Mouse (Mus musculus) kidney, postnatal 0 days (tissue): ENCODE measurements at regions not wholly inside any gene's neighbourhood (a gene's known extent, or its start where the extent isn't known, plus 50 kb on each side); places are given as distances from the start of the nearest gene placed in this dataset.
A peak's percentile ranks its signal among the peaks of the same experiment; 100 is the strongest.
"Not testable (repeated sequence)": the region's sequence is repeated elsewhere in the genome, so short reads cannot be mapped to it uniquely, and the experiment has no call there.

Experiments
- ATAC-seq: fragments of 200-750 bp; cut with Nextera tagmentation; replicated peaks from 2 replicates; pipeline ENCODE4 v1.8.0; 2017; ENCODE audit warnings: low read depth, moderate number of reproducible peaks, moderate TSS enrichment, moderate library complexity; ENCODE audit not compliant: low FRiP score
- DNase-seq: peaks from one replicate; pipeline ENCODE4 v3.0.0-alpha.2; 2016; ENCODE audit warnings: low spot score
- H3K27ac ChIP-seq: fragments of 300-500 bp; sonication (generic); 2 replicates; pipeline ENCODE4 v1.5.1; 2014; ENCODE audit warnings: mild to moderate bottlenecking
- H3K27me3 ChIP-seq: fragments of 300-500 bp; sonication (generic); 2 replicates; pipeline ENCODE4 v1.6.1; 2014; ENCODE audit warnings: low read length, mixed read lengths; ENCODE audit not compliant: insufficient read depth
- H3K36me3 ChIP-seq: fragments of 300-500 bp; sonication (generic); 2 replicates; pipeline ENCODE4 v1.6.1; 2014; ENCODE audit warnings: low read length, mixed read lengths; ENCODE audit not compliant: insufficient read depth
- H3K4me1 ChIP-seq: fragments of 300-500 bp; sonication (generic); replicated peaks from 2 replicates; pipeline ENCODE4 v1.6.1; 2014; ENCODE audit warnings: antibody characterized with exemption, low read length, mixed read lengths; ENCODE audit not compliant: insufficient read depth
- H3K4me2 ChIP-seq: fragments of 300-500 bp; sonication (generic); 2 replicates; pipeline ENCODE4 v1.6.1; 2014; ENCODE audit warnings: mild to moderate bottlenecking, low read length, moderate library complexity, mixed read lengths
- H3K4me3 ChIP-seq: fragments of 300-500 bp; sonication (generic); replicated peaks from 2 replicates; pipeline ENCODE4 v1.5.1; 2014; ENCODE audit warnings: low read depth, low read length
- H3K9ac ChIP-seq: fragments of 300-500 bp; sonication (generic); 2 replicates; pipeline ENCODE4 v1.6.1; 2014; ENCODE audit warnings: low read depth, low read length
- H3K9me3 ChIP-seq: fragments of 300-500 bp; sonication (generic); replicated peaks from 2 replicates; pipeline ENCODE4 v1.6.1; 2016; ENCODE audit warnings: low read length, inconsistent platforms, mixed read lengths
- CTCF ChIP-seq: IDR thresholded peaks from 2 replicates; pipeline ENCODE4 v1.5.1; 2016; ENCODE audit warnings: antibody characterized with exemption, low read depth, mild to moderate bottlenecking, moderate library complexity
- WGBS: fragments of 180-500 bp; shearing (Covaris S2); extraction: QIAGEN DNeasy Blood & Tissue Kit; methylation state at CpG from one replicate; pipeline ENCODE4 v1.1.7; 2014; 5-methylcytosine and 5-hydroxymethylcytosine counted together

DNA sequence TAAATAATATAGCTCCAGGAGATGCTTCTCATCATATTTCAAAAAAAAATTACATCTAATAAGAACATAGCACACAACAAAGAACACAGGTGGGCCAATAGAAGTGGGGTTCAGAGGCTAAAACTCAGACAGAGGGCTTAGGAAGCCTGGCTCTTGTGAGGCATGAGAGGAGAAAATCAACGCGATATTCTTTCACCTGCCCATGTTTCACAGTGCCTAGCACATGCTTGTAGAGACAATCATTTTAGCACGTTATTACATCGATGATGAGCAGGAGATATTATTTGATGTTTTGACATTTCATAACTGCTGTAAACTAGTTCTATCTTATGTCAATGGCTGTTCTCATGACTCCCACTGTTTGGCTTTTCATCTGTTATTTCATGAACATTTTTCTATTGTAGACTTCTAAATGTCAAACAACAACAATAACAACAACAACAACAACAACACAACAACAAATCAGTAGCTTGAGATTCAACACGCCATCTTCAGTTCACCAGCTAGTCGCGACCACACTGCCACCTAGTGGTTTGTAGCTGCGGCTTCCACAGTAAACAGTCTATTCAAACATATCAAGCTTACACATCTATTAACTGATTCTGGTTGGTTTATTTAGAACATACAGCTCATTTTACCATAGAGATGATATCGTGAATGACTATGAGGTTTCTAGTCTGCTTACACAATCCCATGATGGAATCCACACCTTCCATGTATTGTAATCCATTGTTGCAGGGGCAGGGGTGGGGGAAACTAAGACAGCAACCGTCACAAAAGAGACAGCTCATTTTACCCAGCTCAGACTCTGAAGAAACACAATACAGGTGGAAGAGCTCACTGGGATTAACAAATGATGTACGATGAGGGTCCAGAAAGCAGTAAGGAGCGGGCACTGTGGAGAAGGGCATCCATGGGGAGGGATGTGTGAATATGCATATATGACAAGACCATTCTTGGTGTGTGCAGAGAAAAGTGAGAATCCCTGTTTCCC is 60.5 kb upstream of the Tmem200a start:
- ATAC-seq, result no peak
- Histone ChIP-seq H3K27me3 (no peaks in the 10 kb centered on the region), H3K27ac (no peak overlapping the region), H3K4me1 (no peaks in the 10 kb centered on the region), H3K4me3 (no peak overlapping the region), H3K9ac (no peak overlapping the region), H3K9me3 (no peaks in the 10 kb centered on the region), H3K4me2 (no peak overlapping the region), H3K36me3 (no peaks in the 10 kb centered on the region)
- WGBS, result 33% methylated on average over 12 of the region's 12 CpGs
- peak; percentile 75 for DNase-seq
- TF ChIP-seq CTCF, result peak; percentile 96

DNA sequence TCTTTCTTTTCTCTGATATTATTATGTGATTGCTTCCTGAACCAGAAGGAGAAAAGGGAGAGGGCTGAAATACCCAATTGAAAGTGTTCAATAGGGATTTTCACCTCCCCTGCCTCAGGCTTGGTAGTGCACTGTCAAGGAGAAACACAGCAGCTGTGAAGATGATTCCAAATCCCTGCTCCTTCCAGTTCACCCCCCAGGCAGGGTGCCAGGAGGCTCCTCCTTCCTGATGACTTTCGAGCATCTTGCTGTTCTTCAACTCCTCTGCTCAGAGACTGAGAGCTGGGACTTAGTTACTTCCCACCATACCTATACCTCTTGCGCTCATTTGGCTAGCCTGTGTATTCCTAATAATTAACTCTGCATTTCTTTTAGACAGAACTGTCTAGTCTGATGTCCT is 73.7 kb upstream of the Tmem200a start:
- no peak overlapping the region for H3K4me2 ChIP-seq
- ATAC-seq (no peak), DNase-seq (no peak)
- no peaks in the 10 kb centered on the region for H3K9me3 ChIP-seq
- TF ChIP-seq CTCF, result no peak
- no peak overlapping the region for H3K4me3 ChIP-seq
- H3K27ac ChIP-seq, result no peak overlapping the region
- H3K36me3 ChIP-seq, result no peaks in the 10 kb centered on the region
- no peaks in the 10 kb centered on the region for H3K4me1 ChIP-seq
- no peaks in the 10 kb centered on the region for H3K27me3 ChIP-seq
- 71% methylated on average over 2 of the region's 2 CpGs for WGBS
- H3K9ac ChIP-seq, result no peak overlapping the region

DNA sequence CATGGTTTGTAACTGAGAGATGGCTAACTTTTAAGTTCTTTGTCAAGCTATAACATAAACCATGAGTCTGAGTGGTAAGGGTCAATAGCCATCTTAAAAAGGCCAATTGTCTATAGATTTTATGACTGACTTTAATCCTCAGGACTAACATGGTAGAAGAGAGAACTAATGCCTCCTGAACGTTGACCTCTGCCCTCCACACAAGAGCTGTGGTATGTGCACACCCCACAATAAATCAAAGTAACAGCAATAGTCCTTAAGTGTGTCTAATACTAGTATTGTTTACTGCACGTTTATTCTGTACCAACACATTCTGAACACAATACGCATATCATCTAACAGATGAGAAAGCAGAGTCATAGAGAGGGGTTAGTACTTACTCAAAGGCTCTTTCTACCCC is 70.7 kb upstream of the Samd3 start:
- H3K27ac ChIP-seq, result no peak overlapping the region
- no peak overlapping the region for H3K4me3 ChIP-seq
- DNase-seq (no peak), ATAC-seq (no peak)
- no peak overlapping the region for H3K4me2 ChIP-seq
- TF ChIP-seq CTCF, result no peak
- H3K27me3 ChIP-seq, result no peaks in the 10 kb centered on the region
- H3K4me1 ChIP-seq, result no peaks in the 10 kb centered on the region
- H3K9ac ChIP-seq, result no peak overlapping the region
- no peaks in the 10 kb centered on the region for H3K36me3 ChIP-seq
- 34% methylated on average over 3 of the region's 3 CpGs for WGBS
- no peaks in the 10 kb centered on the region for H3K9me3 ChIP-seq

DNA sequence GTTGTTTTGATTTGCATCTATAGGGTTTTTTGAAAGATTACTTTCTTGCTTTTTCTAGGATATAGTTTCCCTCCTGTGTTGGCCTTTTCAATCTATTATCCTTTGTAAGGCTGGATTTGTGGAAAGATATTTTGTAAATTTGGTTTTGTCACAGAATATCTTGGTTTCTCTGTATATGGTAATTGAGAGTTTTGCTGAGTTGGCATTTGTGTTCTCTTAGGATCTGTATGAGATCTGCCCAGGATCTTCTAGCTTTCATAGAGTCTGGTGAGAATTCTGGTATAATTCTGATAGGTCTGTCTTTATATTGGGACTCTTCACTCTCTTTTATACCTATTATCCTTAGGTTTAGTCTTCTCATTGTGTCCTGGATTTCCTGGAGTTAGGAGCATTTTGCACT is 68.4 kb upstream of the Samd3 start:
- H3K4me1 ChIP-seq, H3K9me3 ChIP-seq, H3K27me3 ChIP-seq, H3K36me3 ChIP-seq, ATAC-seq, H3K27ac ChIP-seq, H3K9ac ChIP-seq, DNase-seq, H3K4me2 ChIP-seq, H3K4me3 ChIP-seq: not testable (repeated sequence)

DNA sequence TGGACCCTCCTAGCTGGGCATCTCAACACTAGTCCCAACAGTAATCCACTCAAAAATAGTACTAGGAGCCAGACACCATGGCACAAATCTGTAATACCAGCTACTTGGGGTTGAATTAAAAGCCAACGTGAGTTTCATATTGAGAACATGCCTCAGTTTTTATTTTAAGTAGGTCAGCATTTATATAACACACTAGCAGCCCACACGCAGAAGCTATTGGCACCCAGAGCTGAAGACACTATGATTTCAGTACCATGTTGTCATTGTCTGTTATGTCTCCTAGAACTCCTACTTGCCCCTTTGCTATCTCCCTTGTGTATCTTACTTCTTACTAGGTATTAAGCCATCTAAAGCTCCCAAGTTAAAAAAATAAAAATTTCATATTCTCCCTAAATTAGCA is 65.0 kb upstream of the Samd3 start:
- no peak for ATAC-seq
- Histone ChIP-seq H3K36me3 (no peaks in the 10 kb centered on the region), H3K4me1 (no peaks in the 10 kb centered on the region), H3K4me2 (no peak overlapping the region), H3K9ac (no peak overlapping the region), H3K4me3 (no peak overlapping the region), H3K27me3 (no peaks in the 10 kb centered on the region), H3K27ac (no peak overlapping the region), H3K9me3 (no peaks in the 10 kb centered on the region)
- no peak for TF ChIP-seq CTCF
- DNase-seq, result no peak
- 84% methylated on average over 2 of the region's 2 CpGs for WGBS

DNA sequence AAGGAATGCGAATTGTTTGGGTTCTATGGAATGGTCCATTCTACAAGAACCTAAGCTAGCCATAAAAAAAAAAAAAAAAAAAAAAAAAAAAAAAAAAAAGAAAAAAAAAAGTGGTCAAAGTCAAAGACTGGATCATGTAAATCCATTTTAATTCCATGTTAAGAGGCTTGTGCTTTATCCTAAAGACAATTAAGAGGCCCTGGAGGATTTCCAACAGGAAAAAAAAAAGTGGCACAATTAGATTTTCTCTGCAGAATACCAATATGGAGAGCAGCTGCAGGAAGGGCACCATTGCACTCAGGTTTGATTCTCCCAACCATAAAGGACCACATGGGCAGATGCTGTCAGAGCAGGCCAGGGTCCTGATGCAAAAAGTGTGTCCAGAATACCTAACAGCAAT is 51.9 kb upstream of the Samd3 start:
- no peaks in the 10 kb centered on the region for H3K27me3 ChIP-seq
- H3K9me3 ChIP-seq, result no peaks in the 10 kb centered on the region
- H3K4me2 ChIP-seq, result no peak overlapping the region
- no peak overlapping the region for H3K27ac ChIP-seq
- ATAC-seq, result no peak
- no peak overlapping the region for H3K4me3 ChIP-seq
- no peak for DNase-seq
- no peak overlapping the region for H3K9ac ChIP-seq
- no peaks in the 10 kb centered on the region for H3K4me1 ChIP-seq
- 92% methylated on average over 1 of the region's 1 CpGs for WGBS
- H3K36me3 ChIP-seq, result no peaks in the 10 kb centered on the region
- no peak for TF ChIP-seq CTCF
